Mouse (Mus musculus) heart, adult 2 months (tissue): ENCODE data around the gene Lrrc29.

Experiments
- CTCF ChIP-seq: fragments of 200-600 bp; IDR thresholded peaks from 2 replicates; pipeline ENCODE4 v1.8.1; 2022; ENCODE audit warnings: antibody characterized with exemption, mild to moderate bottlenecking, moderate library complexity
- EP300 ChIP-seq: fragments of 200-500 bp; IDR thresholded peaks from 2 replicates; pipeline ENCODE4 v1.6.1; 2011; ENCODE audit warnings: low read depth, low read length, control low read depth; ENCODE audit not compliant: insufficient read depth
- POLR2A ChIP-seq: fragments of 200-500 bp; IDR thresholded peaks from 2 replicates; pipeline ENCODE4 v1.6.1; 2011; ENCODE audit warnings: mild to moderate bottlenecking, low read depth, low read length, control low read depth; ENCODE audit not compliant: insufficient read depth

- TF ChIP-seq POLR2A, result no peak
- TF ChIP-seq CTCF, result peak; percentile 97; the same call in 1 of the 2 replicates
- TF ChIP-seq EP300, result 0 out of 2 replicates have a peak, but pooled peaks have one; percentile 55
Measured at GRCm38 (mm10) chr8:105290554-105291314, 35.3 kb downstream of the Lrrc29 start.
